Mouse (Mus musculus) neural tube, embryonic 12.5 days (tissue): ENCODE data around the gene Add1. TPM values are rescaled to one million over a fixed set of nuclear protein-coding genes. Genes with fewer than 3 reads are reported as not detected.
"Not testable (repeated sequence)": the region's sequence is repeated elsewhere in the genome, so short reads cannot be mapped to it uniquely, and the experiment has no call there.

ENCODE experiments used
- ATAC-seq: fragments of 200-750 bp; cut with Nextera tagmentation; 2 replicates; pipeline ENCODE4 v1.8.0; 2017; ENCODE audit warnings: low read depth, mild to moderate bottlenecking, moderate TSS enrichment, moderate library complexity; ENCODE audit not compliant: low FRiP score
- H3K27ac ChIP-seq: fragments of 300-500 bp; sonication (generic); 2 replicates; pipeline ENCODE4 v1.5.1; 2016
- H3K27me3 ChIP-seq: fragments of 300-500 bp; sonication (generic); replicated peaks from 2 replicates; pipeline ENCODE4 v1.6.1; 2016; ENCODE audit warnings: mild to moderate bottlenecking
- H3K36me3 ChIP-seq: fragments of 300-500 bp; sonication (generic); 2 replicates; pipeline ENCODE4 v1.6.1; 2016; ENCODE audit warnings: mild to moderate bottlenecking
- H3K4me1 ChIP-seq: fragments of 300-500 bp; sonication (generic); 2 replicates; pipeline ENCODE4 v1.6.1; 2016
- H3K4me2 ChIP-seq: fragments of 300-500 bp; sonication (generic); replicated peaks from 2 replicates; pipeline ENCODE4 v1.6.1; 2016; ENCODE audit warnings: mild to moderate bottlenecking
- H3K4me3 ChIP-seq: fragments of 300-500 bp; sonication (generic); 2 replicates; pipeline ENCODE4 v1.5.1; 2016
- H3K9ac ChIP-seq: fragments of 300-500 bp; sonication (generic); 2 replicates; pipeline ENCODE4 v1.6.1; 2016; ENCODE audit warnings: mild to moderate bottlenecking
- H3K9me3 ChIP-seq: fragments of 300-500 bp; sonication (generic); 2 replicates; pipeline ENCODE4 v1.6.1; 2016; ENCODE audit warnings: mild to moderate bottlenecking
- WGBS: fragments of 180-500 bp; shearing (Covaris S2); methylation state at CpG from one replicate; pipeline ENCODE4 v1.1.7; 2016; 5-methylcytosine and 5-hydroxymethylcytosine counted together
- polyA plus RNA-seq: library from polyadenylated mRNA; unstranded; fragments of >200 nt; fragmentation: Nextera tagmentation; extraction: Ambion mirVana; gene quantifications from 2 replicates; pipeline ENCODE4 v1.2.1, GENCODE M21; 2016

The Add1 gene
- polyA plus RNA-seq, 1 experiment from 2014 or later: 218 TPM

GRCm38 (mm10) chr5:34587881-34588280 lies 14.4 kb downstream of the Add1 start:
- H3K27ac ChIP-seq: no peak overlapping the region
- WGBS: 91% methylated on average over 5 of the region's 5 CpGs
- no peak overlapping the region for H3K9ac ChIP-seq
- H3K27me3 ChIP-seq: no peaks in the 10 kb centered on the region
- no peaks in the 10 kb centered on the region for H3K9me3 ChIP-seq
- H3K4me3 ChIP-seq: no peak overlapping the region
- no peak overlapping the region for H3K4me2 ChIP-seq
- peaks cover 13% of the 10 kb centered on the region for H3K4me1 ChIP-seq
- ATAC-seq: no peak
- H3K36me3 ChIP-seq: no peaks in the 10 kb centered on the region; the same call in 1 of the 2 replicates

GRCm38 (mm10) chr5:34590059-34590458 lies 16.6 kb downstream of the Add1 start:
- 16% methylated on average over 5 of the region's 5 CpGs for WGBS
- peaks cover 6% of the 10 kb centered on the region; the same call in 1 of the 2 replicates for H3K36me3 ChIP-seq
- ATAC-seq: no peak
- H3K4me3 ChIP-seq: no peak overlapping the region
- peaks cover 13% of the 10 kb centered on the region for H3K4me1 ChIP-seq
- no peak overlapping the region for H3K9ac ChIP-seq
- H3K4me2 ChIP-seq: no peak overlapping the region
- H3K27me3 ChIP-seq: no peaks in the 10 kb centered on the region
- no peak overlapping the region for H3K27ac ChIP-seq
- H3K9me3 ChIP-seq: no peaks in the 10 kb centered on the region

- H3K36me3 ChIP-seq: peaks cover 6% of the 10 kb centered on the region; the same call in 1 of the 2 replicates
- no peak overlapping the region for H3K4me2 ChIP-seq
- 49% methylated on average over 4 of the region's 4 CpGs for WGBS
- H3K9me3 ChIP-seq: no peaks in the 10 kb centered on the region
- H3K4me1 ChIP-seq: peaks cover 13% of the 10 kb centered on the region
- no peak for ATAC-seq
- H3K4me3 ChIP-seq: no peak overlapping the region
- H3K27ac ChIP-seq: no peak overlapping the region
- no peak overlapping the region for H3K9ac ChIP-seq
- H3K27me3 ChIP-seq: no peaks in the 10 kb centered on the region
These were observed 17.2 kb downstream of the Add1 start for GRCm38 (mm10) chr5:34590702-34591101.

GRCm38 (mm10) chr5:34591388-34592004 lies 18.0 kb downstream of the Add1 start:
- H3K4me1 ChIP-seq: peaks cover 13% of the 10 kb centered on the region
- H3K9me3 ChIP-seq: no peaks in the 10 kb centered on the region
- WGBS: 27% methylated on average over 5 of the region's 5 CpGs
- no peak overlapping the region for H3K4me3 ChIP-seq
- H3K9ac ChIP-seq: no peak overlapping the region
- no peak for ATAC-seq
- no peak overlapping the region for H3K27ac ChIP-seq
- H3K4me2 ChIP-seq: no peak overlapping the region
- H3K36me3 ChIP-seq: peaks cover 6% of the 10 kb centered on the region; the same call in 1 of the 2 replicates
- H3K27me3 ChIP-seq: no peaks in the 10 kb centered on the region

- not testable (repeated sequence) for H3K36me3 ChIP-seq, H3K27ac ChIP-seq, H3K9ac ChIP-seq, H3K9me3 ChIP-seq, H3K4me2 ChIP-seq, H3K4me3 ChIP-seq, H3K27me3 ChIP-seq, ATAC-seq
- 82% methylated on average over 5 of the region's 5 CpGs for WGBS
- H3K4me1 ChIP-seq: peaks cover 13% of the 10 kb centered on the region
These were observed 18.8 kb downstream of the Add1 start for GRCm38 (mm10) chr5:34592224-34592623.

GRCm38 (mm10) chr5:34592666-34593065 lies 19.2 kb downstream of the Add1 start:
- H3K9ac ChIP-seq: no peak overlapping the region
- no peak overlapping the region for H3K4me2 ChIP-seq
- ATAC-seq: no peak
- H3K4me1 ChIP-seq: peaks cover 13% of the 10 kb centered on the region
- no peak overlapping the region for H3K4me3 ChIP-seq
- no peaks in the 10 kb centered on the region for H3K27me3 ChIP-seq
- 97% methylated on average over 6 of the region's 6 CpGs for WGBS
- H3K9me3 ChIP-seq: no peaks in the 10 kb centered on the region
- H3K36me3 ChIP-seq: peaks cover 6% of the 10 kb centered on the region; the same call in 1 of the 2 replicates
- H3K27ac ChIP-seq: no peak overlapping the region

- peaks cover 13% of the 10 kb centered on the region for H3K4me1 ChIP-seq
- no peak overlapping the region for H3K9ac ChIP-seq
- no peak overlapping the region for H3K27ac ChIP-seq
- H3K27me3 ChIP-seq: no peaks in the 10 kb centered on the region
- WGBS: 96% methylated on average over 9 of the region's 9 CpGs
- ATAC-seq: no peak
- peaks cover 6% of the 10 kb centered on the region; the same call in 1 of the 2 replicates for H3K36me3 ChIP-seq
- no peaks in the 10 kb centered on the region for H3K9me3 ChIP-seq
- no peak overlapping the region for H3K4me2 ChIP-seq
- H3K4me3 ChIP-seq: no peak overlapping the region
These were observed 19.8 kb downstream of the Add1 start for GRCm38 (mm10) chr5:34593202-34593727.

GRCm38 (mm10) chr5:34604576-34604975 lies 31.1 kb downstream of the Add1 start:
- H3K27ac ChIP-seq: no peak overlapping the region
- H3K4me2 ChIP-seq: no peak overlapping the region
- no peaks in the 10 kb centered on the region for H3K27me3 ChIP-seq
- H3K9me3 ChIP-seq: no peaks in the 10 kb centered on the region
- ATAC-seq: no peak
- no peak overlapping the region for H3K4me3 ChIP-seq
- WGBS: 96% methylated on average over 5 of the region's 5 CpGs
- H3K36me3 ChIP-seq: peaks cover 29% of the 10 kb centered on the region
- H3K9ac ChIP-seq: no peak overlapping the region
- no peaks in the 10 kb centered on the region for H3K4me1 ChIP-seq

- no peak for ATAC-seq
- Histone ChIP-seq H3K4me1 (no peaks in the 10 kb centered on the region), H3K27ac (no peak overlapping the region), H3K36me3 (peaks cover 49% of the 10 kb centered on the region), H3K27me3 (no peaks in the 10 kb centered on the region), H3K4me3 (no peak overlapping the region), H3K4me2 (no peak overlapping the region), H3K9ac (no peak overlapping the region), H3K9me3 (no peaks in the 10 kb centered on the region)
- WGBS: 89% methylated on average over 8 of the region's 8 CpGs
These were observed 33.8 kb downstream of the Add1 start for GRCm38 (mm10) chr5:34607100-34607880.

GRCm38 (mm10) chr5:34608226-34608625 lies 34.8 kb downstream of the Add1 start:
- no peak overlapping the region for H3K4me2 ChIP-seq
- no peak overlapping the region for H3K9ac ChIP-seq
- no peaks in the 10 kb centered on the region for H3K27me3 ChIP-seq
- no peak for ATAC-seq
- H3K27ac ChIP-seq: no peak overlapping the region
- H3K9me3 ChIP-seq: no peaks in the 10 kb centered on the region
- no peak overlapping the region for H3K4me3 ChIP-seq
- 83% methylated on average over 3 of the region's 3 CpGs for WGBS
- no peaks in the 10 kb centered on the region for H3K4me1 ChIP-seq
- peaks cover 49% of the 10 kb centered on the region for H3K36me3 ChIP-seq

GRCm38 (mm10) chr5:34609966-34610365 lies 36.5 kb downstream of the Add1 start:
- Histone ChIP-seq H3K27me3 (no peaks in the 10 kb centered on the region), H3K4me1 (no peaks in the 10 kb centered on the region), H3K27ac (no peak overlapping the region), H3K36me3 (peaks cover 64% of the 10 kb centered on the region), H3K4me3 (no peak overlapping the region), H3K9ac (no peak overlapping the region), H3K4me2 (no peak overlapping the region), H3K9me3 (no peaks in the 10 kb centered on the region)
- 93% methylated on average over 4 of the region's 4 CpGs for WGBS
- no peak for ATAC-seq

- Histone ChIP-seq H3K4me1 (peaks cover 21% of the 10 kb centered on the region), H3K36me3 (peaks cover 76% of the 10 kb centered on the region), H3K27me3 (no peaks in the 10 kb centered on the region), H3K4me3 (no peak overlapping the region), H3K4me2 (no peak overlapping the region), H3K27ac (no peak overlapping the region), H3K9me3 (no peaks in the 10 kb centered on the region), H3K9ac (no peak overlapping the region)
- ATAC-seq: no peak
- 92% methylated on average over 2 of the region's 2 CpGs for WGBS
These were observed 59.5 kb downstream of the Add1 start for GRCm38 (mm10) chr5:34632996-34633395.
